Mouse (Mus musculus) frontal cortex, postnatal 10 days (tissue): ENCODE data around the gene Tbc1d16.

Source experiments
- DNase-seq, 2 experiments: peaks; one replicate each; pipeline ENCODE4 v3.0.0; 2022; ENCODE audit warnings: low spot score in 2 of 2, mixed read lengths in 1 of 2

Tbc1d16 gene

GRCm38 (mm10) chr11:119208870-119209370, 19.4 kb downstream of the Tbc1d16 start:
- DNase-seq: no peak

GRCm38 (mm10) chr11:119207986-119208385, 20.3 kb downstream of the Tbc1d16 start:
- no peak for DNase-seq

- no peak for DNase-seq
Measured at GRCm38 (mm10) chr11:119206562-119206961, 21.7 kb downstream of the Tbc1d16 start.

- DNase-seq: no peak
Measured at GRCm38 (mm10) chr11:119205738-119206137, 22.6 kb downstream of the Tbc1d16 start.

- no peak for DNase-seq
Measured at GRCm38 (mm10) chr11:119203423-119203822, 24.9 kb downstream of the Tbc1d16 start.

- no peak for DNase-seq
Measured at GRCm38 (mm10) chr11:119199233-119199601, 29.1 kb downstream of the Tbc1d16 start.

GRCm38 (mm10) chr11:119198564-119199232, 29.6 kb downstream of the Tbc1d16 start:
- no peak for DNase-seq

GRCm38 (mm10) chr11:119197618-119198563, 30.4 kb downstream of the Tbc1d16 start:
- no peak for DNase-seq

GRCm38 (mm10) chr11:119192605-119193004, 35.7 kb downstream of the Tbc1d16 start:
- DNase-seq: no peak

GRCm38 (mm10) chr11:119192176-119192575, 36.1 kb downstream of the Tbc1d16 start:
- DNase-seq: no peak

- DNase-seq: no peak
Measured at GRCm38 (mm10) chr11:119191606-119192081, 36.7 kb downstream of the Tbc1d16 start.

GRCm38 (mm10) chr11:119190498-119190897, 37.8 kb downstream of the Tbc1d16 start:
- DNase-seq: peak in 1 of 2 experiments; percentile 66

- no peak for DNase-seq
Measured at GRCm38 (mm10) chr11:119189319-119189718, 39.0 kb downstream of the Tbc1d16 start.

GRCm38 (mm10) chr11:119188389-119188788, 39.9 kb downstream of the Tbc1d16 start:
- DNase-seq: no peak

- no peak for DNase-seq
Measured at GRCm38 (mm10) chr11:119187800-119188197, 40.5 kb downstream of the Tbc1d16 start.

- DNase-seq: peak in 1 of 2 experiments; percentile 73
Measured at GRCm38 (mm10) chr11:119186989-119187799, 41.1 kb downstream of the Tbc1d16 start.

- DNase-seq: no peak
Measured at GRCm38 (mm10) chr11:119186381-119186780, 41.9 kb downstream of the Tbc1d16 start.

GRCm38 (mm10) chr11:119183684-119184310, 44.5 kb downstream of the Tbc1d16 start:
- DNase-seq: no peak

GRCm38 (mm10) chr11:119181861-119182395, 46.4 kb downstream of the Tbc1d16 start:
- no peak for DNase-seq

- DNase-seq: no peak
Measured at GRCm38 (mm10) chr11:119180824-119181582, 47.3 kb downstream of the Tbc1d16 start.
